Mouse (Mus musculus): ENCODE measurements around the gene Mrpl48. TPM values are rescaled to one million over a fixed set of nuclear protein-coding genes. Genes with fewer than 3 reads are reported as not detected.
A peak's percentile ranks its signal among the peaks of the same experiment; 100 is the strongest.

Gene Mrpl48
- polyA plus RNA-seq, 1 experiment from 2014 or later, result 76.8 TPM

DNA sequence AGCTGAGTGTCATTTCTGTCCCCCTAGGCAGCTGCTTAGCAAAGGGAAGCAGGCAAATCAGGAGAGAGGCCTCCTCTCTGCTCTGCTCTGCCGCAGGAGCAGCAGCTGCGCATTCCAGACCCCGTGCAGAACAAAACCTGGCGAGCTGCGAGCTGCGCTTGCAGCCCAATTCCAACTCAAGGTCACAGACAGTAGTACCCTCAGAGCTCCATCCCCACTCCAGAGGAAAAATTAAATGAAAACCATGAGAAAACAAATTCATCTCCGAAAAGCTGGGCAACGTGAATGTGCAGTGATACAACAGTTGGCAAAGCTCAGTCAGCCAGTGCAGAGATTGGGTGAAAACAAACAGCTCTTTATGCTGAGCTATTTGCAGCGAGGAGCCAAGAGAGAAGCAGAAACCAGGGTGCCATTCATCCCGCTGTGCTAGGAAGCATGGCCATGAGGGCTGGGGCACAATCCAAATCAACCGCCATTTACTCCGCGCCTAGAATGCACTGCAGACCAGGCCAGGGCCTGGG, 52.6 kb downstream of the Mrpl48 start:
- Histone ChIP-seq H3K36me3 (peaks cover 27% of the 10 kb centered on the region), H3K27me3 (replicated peaks) (no peaks in the 10 kb centered on the region), H3K4me3 (no peak overlapping the region), H3K9ac (peak overlapping the region; percentile 63), H3K4me1 (peaks cover 33% of the 10 kb centered on the region), H3K27ac (replicated peaks) (peak overlapping the region; percentile 96), H3K4me2 (peak overlapping the region; percentile 28), H3K9me3 (no peaks in the 10 kb centered on the region)
- ATAC-seq (ENCODE audit: extremely low read depth, insufficient number of reproducible peaks, low FRiP score, low TSS enrichment), result peak; percentile 54; the same call in 1 of the 2 replicates
- 36% methylated on average over 13 of the region's 13 CpGs for WGBS

DNA sequence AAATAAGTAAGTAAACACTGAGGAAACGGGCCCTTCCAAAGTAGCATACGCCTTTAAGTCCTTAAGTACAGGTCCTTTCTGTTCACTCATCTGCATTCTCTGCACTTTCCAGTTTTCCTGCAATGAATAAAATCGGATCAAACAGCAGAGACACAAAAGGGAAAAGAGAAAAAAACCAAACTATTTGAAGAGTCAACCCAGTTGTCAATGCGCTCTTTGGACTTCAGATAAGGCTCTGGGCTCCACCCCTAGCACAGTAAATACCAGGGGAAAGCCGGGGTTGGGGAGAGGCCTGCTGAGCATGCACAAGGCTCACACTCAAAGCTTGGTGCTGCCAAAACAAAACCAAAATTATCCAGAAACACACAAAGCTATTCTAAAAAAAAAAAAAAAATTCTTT, 53.2 kb downstream of the Mrpl48 start:
- peak overlapping the region; percentile 96 for H3K27ac ChIP-seq (replicated peaks)
- H3K4me1 ChIP-seq, result peaks cover 38% of the 10 kb centered on the region
- H3K36me3 ChIP-seq, result peaks cover 27% of the 10 kb centered on the region
- 44% methylated on average over 5 of the region's 5 CpGs for WGBS
- peak overlapping the region; percentile 28 for H3K4me2 ChIP-seq
- ATAC-seq (ENCODE audit: extremely low read depth, insufficient number of reproducible peaks, low FRiP score, low TSS enrichment), result no peak
- no peaks in the 10 kb centered on the region for H3K9me3 ChIP-seq
- H3K4me3 ChIP-seq, result no peak overlapping the region
- peak overlapping the region; percentile 63 for H3K9ac ChIP-seq
- H3K27me3 ChIP-seq (replicated peaks), result no peaks in the 10 kb centered on the region

DNA sequence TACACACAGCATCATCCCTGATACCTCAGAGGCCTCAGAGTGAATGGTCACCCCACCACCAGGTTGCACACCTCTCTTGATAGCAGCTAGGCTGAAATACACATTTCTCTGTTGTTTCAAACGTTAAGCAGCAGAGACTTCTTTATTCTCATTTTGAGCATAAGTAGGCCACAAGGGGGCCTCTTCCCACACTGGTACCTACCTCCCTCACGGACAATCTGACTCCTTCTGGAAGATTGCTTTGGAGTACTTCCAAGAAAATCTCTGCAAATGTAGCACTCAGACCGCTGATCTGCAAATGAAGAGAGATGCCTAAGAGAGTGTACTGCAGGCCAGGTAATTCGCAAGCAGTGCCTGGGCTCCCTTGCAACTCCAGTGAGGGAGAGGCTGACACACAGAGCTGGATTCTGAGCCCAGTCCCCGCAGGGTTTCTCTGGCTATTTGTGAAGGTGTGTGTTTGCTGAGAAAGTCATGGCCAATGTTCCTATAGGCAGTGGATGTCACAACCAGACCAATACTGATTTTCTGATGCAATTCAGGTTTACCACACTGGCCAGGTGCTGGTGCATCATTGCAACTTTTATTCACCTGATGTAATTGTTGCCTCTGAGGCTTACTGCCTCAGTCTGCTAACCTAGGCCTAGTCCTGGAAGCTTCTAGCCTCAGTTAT, 57.6 kb downstream of the Mrpl48 start:
- no peaks in the 10 kb centered on the region for H3K27me3 ChIP-seq (replicated peaks)
- peaks cover 49% of the 10 kb centered on the region for H3K4me1 ChIP-seq
- no peak for ATAC-seq (ENCODE audit: extremely low read depth, insufficient number of reproducible peaks, low FRiP score, low TSS enrichment)
- H3K9me3 ChIP-seq, result no peaks in the 10 kb centered on the region
- peak overlapping the region; percentile 80 for H3K27ac ChIP-seq (replicated peaks)
- H3K4me2 ChIP-seq, result no peak overlapping the region
- 43% methylated on average over 5 of the region's 5 CpGs for WGBS
- peaks cover 44% of the 10 kb centered on the region for H3K36me3 ChIP-seq
- H3K9ac ChIP-seq, result no peak overlapping the region
- H3K4me3 ChIP-seq, result no peak overlapping the region

DNA sequence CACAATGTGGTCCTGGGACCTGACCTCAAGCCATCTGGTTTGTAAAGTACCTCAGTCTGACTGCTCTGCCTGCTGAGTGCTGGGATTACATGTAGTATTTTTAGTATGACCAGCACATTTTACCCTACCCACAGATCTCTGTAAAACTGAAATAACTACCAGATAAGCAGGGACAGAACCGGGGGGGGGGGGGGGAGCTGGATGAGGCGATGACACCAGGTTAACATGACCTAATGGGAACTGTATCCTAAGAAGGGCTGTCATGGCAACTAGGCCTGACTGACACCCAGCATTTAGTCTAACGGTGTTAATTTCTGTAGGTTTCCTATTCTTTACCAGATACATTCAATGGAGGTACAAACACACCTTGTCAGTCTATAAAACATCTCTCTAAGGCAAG, 58.3 kb downstream of the Mrpl48 start:
- 59% methylated on average over 3 of the region's 3 CpGs for WGBS
- peaks cover 44% of the 10 kb centered on the region for H3K36me3 ChIP-seq
- H3K9me3 ChIP-seq, result no peaks in the 10 kb centered on the region
- peak overlapping the region; percentile 80 for H3K27ac ChIP-seq (replicated peaks)
- no peak for ATAC-seq (ENCODE audit: extremely low read depth, insufficient number of reproducible peaks, low FRiP score, low TSS enrichment)
- no peak overlapping the region for H3K4me3 ChIP-seq
- no peaks in the 10 kb centered on the region for H3K27me3 ChIP-seq (replicated peaks)
- H3K4me2 ChIP-seq, result no peak overlapping the region
- no peak overlapping the region for H3K9ac ChIP-seq
- H3K4me1 ChIP-seq, result peaks cover 43% of the 10 kb centered on the region

DNA sequence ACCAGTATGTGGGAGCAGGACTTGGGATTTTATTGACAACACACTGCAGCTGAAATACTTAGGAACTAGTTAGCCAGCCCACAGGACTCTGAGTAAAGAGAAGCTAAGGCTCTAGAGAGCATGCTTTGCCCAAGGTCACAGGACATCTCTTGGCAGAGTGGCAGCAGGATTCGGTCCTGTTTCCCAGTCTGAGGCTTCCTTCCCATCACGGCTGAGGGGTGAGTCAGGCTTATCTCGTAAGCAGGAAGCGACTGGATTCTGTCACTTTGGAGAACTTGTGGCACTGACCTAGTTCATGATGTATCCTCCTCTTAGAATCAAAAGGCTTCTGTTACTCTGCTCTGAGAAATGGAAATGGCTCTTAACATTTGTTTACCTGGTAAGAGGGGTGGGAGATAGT, 60.5 kb downstream of the Mrpl48 start:
- Histone ChIP-seq H3K9me3 (no peaks in the 10 kb centered on the region), H3K4me1 (peaks cover 36% of the 10 kb centered on the region), H3K4me3 (no peak overlapping the region), H3K27ac (replicated peaks) (peak overlapping the region; percentile 67), H3K9ac (peak overlapping the region; percentile 21; the same call in 1 of the 2 replicates), H3K27me3 (replicated peaks) (no peaks in the 10 kb centered on the region), H3K4me2 (no peak overlapping the region), H3K36me3 (peaks cover 42% of the 10 kb centered on the region)
- ATAC-seq (ENCODE audit: extremely low read depth, insufficient number of reproducible peaks, low FRiP score, low TSS enrichment), result no peak; the same call in 1 of the 2 replicates
- 17% methylated on average over 4 of the region's 4 CpGs for WGBS

DNA sequence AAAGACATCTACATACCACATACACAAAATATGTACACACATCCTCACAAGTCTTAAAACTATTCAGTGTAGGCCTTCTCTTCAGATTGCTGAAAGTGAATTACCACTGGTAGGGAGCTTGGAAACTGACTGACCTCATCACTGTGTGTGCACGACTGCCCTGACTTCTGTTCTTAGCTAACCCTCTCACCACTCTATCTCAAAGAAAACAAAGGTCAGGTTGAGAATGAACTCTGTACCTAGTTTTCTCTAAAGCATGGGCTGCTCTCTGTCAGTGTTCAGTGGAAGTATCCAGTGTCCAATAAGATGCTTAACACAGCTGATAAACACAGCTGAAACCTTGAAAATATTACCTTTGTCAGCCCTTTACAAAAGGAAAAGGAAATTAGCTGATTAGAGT, 63.7 kb downstream of the Mrpl48 start:
- Histone ChIP-seq H3K4me2 (no peak overlapping the region), H3K36me3 (peaks cover 35% of the 10 kb centered on the region), H3K27me3 (replicated peaks) (no peaks in the 10 kb centered on the region), H3K4me3 (no peak overlapping the region), H3K9ac (no peak overlapping the region), H3K9me3 (no peaks in the 10 kb centered on the region), H3K27ac (replicated peaks) (no peak overlapping the region), H3K4me1 (peaks cover 22% of the 10 kb centered on the region)
- WGBS, result 46% methylated on average over 1 of the region's 1 CpGs
- ATAC-seq (ENCODE audit: extremely low read depth, insufficient number of reproducible peaks, low FRiP score, low TSS enrichment), result no peak

DNA sequence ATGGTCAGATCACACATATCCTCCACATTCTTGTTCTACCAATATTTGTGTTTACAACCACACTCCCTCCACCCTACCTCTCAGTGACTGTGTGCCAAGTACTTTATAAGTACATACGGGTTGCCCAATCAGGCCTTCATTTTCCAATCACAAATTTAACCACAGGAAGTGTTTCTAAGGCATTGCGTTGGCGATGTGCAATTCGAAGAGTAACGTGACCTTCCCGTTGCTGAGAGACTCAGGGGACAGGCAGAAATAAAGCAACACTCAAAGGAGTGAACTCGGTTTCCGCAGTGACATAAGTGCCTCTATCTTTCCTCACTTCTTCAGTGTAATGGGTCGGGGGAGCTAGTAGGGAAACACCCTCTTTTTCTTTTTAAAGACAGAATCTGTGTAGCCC, 68.6 kb downstream of the Mrpl48 start:
- no peak overlapping the region for H3K27ac ChIP-seq (replicated peaks)
- peaks cover 12% of the 10 kb centered on the region for H3K4me1 ChIP-seq
- H3K4me2 ChIP-seq, result no peak overlapping the region
- no peak overlapping the region for H3K4me3 ChIP-seq
- peaks cover 21% of the 10 kb centered on the region for H3K36me3 ChIP-seq
- no peaks in the 10 kb centered on the region for H3K9me3 ChIP-seq
- 90% methylated on average over 9 of the region's 9 CpGs for WGBS
- no peaks in the 10 kb centered on the region for H3K27me3 ChIP-seq (replicated peaks)
- H3K9ac ChIP-seq, result no peak overlapping the region
- no peak for ATAC-seq (ENCODE audit: extremely low read depth, insufficient number of reproducible peaks, low FRiP score, low TSS enrichment)

DNA sequence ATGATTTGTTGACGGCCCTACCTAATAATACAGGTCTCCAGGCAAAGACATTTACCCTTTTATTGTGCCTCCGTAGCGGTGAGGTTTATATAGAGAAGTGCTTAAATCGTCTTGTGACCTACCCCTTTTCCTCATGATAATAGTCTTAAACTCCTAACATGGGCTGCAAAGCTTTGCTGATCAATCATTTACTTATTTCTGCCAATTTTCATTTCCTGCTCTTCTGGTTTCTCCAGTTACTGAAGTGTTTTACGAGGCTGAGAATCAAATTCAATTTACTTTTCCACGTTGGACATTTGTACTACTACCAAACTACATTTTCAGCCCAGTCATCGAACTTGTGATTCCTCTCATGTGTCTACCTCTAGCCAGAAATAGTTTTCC, 70.6 kb downstream of the Mrpl48 start:
- Histone ChIP-seq H3K9ac (peak overlapping the region; percentile 84), H3K36me3 (peaks cover 21% of the 10 kb centered on the region), H3K4me3 (peak overlapping the region; percentile 65), H3K27me3 (replicated peaks) (no peaks in the 10 kb centered on the region), H3K27ac (replicated peaks) (peak overlapping the region; percentile 82; the same call in 1 of the 2 replicates), H3K9me3 (no peaks in the 10 kb centered on the region), H3K4me1 (peaks cover 12% of the 10 kb centered on the region), H3K4me2 (peak overlapping the region; percentile 82)
- WGBS, result 31% methylated on average over 7 of the region's 7 CpGs
- ATAC-seq (ENCODE audit: extremely low read depth, insufficient number of reproducible peaks, low FRiP score, low TSS enrichment), result no peak

DNA sequence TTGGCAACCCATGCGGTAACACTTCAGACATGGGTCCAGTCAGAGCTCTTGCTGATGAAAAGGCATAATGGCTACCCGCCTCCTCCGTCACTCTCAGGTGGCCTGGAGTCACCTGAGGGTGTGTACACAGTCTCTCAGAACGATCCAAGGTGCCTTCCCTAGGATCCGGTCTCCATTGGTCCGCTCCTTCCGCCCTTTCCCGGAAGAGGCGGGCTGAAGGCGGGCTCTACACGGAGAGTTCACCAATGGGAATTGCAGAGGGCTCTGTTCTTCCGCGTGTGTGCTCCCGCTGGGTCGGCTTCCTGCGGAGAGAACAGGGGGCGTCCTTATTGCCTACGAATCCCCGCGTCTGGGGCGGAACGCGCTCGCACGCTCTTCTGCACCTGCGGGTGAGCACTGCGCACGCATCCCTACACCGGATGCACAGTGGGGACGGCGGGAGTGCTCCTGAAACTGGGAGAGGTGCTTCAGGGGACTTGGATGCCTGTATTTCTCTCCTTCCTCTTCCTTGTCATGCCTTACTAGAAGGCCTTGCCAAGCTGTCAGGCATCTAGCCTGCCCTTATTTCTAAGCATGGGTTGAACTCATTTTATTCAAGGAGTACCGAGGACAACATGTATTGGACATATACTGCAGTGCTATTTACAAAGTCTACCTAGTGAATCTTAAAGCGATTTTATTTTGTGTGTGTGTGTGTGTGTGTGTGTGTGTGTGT, 71.1 kb downstream of the Mrpl48 start, which contains the start of gene Coa4:
Gene Coa4, plus strand, starts transcription at position 268 of the 715 bp plus-strand sequence.
- Histone ChIP-seq H3K4me2 (peak within 1 kb of the TSS; percentile 82), H3K4me1 (peaks cover 12% of the 10 kb centered on the region), H3K4me3 (peak within 1 kb of the TSS; percentile 65), H3K9ac (peak within 1 kb of the TSS; percentile 84), H3K9me3 (no peaks in the 10 kb centered on the region), H3K27me3 (replicated peaks) (no peaks in the 10 kb centered on the region), H3K36me3 (peaks cover 21% of the 10 kb centered on the region), H3K27ac (replicated peaks) (peak within 1 kb of the TSS; percentile 82)
- WGBS, result under 1% methylated on average over 33 of the region's 33 CpGs
- ATAC-seq (ENCODE audit: extremely low read depth, insufficient number of reproducible peaks, low FRiP score, low TSS enrichment), result peak; percentile 95

DNA sequence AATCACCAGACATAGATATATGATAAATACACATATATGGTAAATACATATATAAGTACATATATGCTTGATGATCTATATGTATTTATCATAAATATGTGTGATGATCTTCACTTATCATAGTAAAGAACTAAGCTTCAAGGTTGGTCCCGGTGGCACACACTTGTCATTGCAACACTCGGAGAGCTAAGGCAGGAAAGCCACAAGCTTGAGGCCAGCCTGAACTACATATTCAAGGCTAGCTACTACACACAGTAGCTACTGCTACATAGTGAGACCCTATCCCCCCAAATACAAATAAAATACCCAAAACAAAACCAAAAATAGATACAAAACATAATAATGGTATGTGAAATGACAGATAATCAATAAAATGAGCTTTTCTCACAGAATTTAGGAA, 72.3 kb downstream of the Mrpl48 start:
- 69% methylated on average over 2 of the region's 2 CpGs for WGBS
- Histone ChIP-seq H3K4me3 (no peak overlapping the region), H3K4me1 (peaks cover 12% of the 10 kb centered on the region), H3K27ac (replicated peaks) (no peak overlapping the region), H3K9me3 (no peaks in the 10 kb centered on the region), H3K9ac (no peak overlapping the region), H3K36me3 (peaks cover 21% of the 10 kb centered on the region), H3K27me3 (replicated peaks) (no peaks in the 10 kb centered on the region), H3K4me2 (peak overlapping the region; percentile 82)
- no peak for ATAC-seq (ENCODE audit: extremely low read depth, insufficient number of reproducible peaks, low FRiP score, low TSS enrichment)

DNA sequence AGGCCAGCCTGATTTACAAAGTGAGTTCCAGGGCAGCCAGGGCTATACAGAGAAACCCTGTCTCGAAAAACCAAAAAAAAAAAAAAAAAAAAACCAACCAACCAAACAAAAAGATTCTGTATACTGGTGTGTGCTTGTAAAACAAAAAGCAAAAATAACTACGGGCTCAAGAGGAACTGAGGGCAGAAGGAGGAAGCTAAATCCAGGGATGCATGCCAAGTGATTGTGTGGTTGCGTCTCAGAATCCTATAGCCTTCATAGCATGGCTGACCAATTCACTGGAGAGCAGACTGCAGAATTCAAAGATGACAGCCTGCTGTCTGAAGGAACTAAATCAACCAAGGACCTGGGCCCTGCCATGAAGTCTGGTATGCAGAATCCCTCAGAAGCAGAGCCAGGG, 73.9 kb downstream of the Mrpl48 start:
- no peak overlapping the region for H3K4me2 ChIP-seq
- H3K4me1 ChIP-seq, result peaks cover 12% of the 10 kb centered on the region
- H3K9me3 ChIP-seq, result no peaks in the 10 kb centered on the region; the same call in 1 of the 2 replicates
- WGBS, result 76% methylated on average over 3 of the region's 3 CpGs
- ATAC-seq (ENCODE audit: extremely low read depth, insufficient number of reproducible peaks, low FRiP score, low TSS enrichment), result no peak
- H3K27ac ChIP-seq (replicated peaks), result no peak overlapping the region
- no peaks in the 10 kb centered on the region for H3K27me3 ChIP-seq (replicated peaks)
- H3K4me3 ChIP-seq, result no peak overlapping the region
- H3K36me3 ChIP-seq, result peaks cover 5% of the 10 kb centered on the region
- H3K9ac ChIP-seq, result no peak overlapping the region
